ENCODE assay signal across 8 mouse cellular contexts in genomic region chr15:84231113-84231712, GRCm38 (mm10). TPM values are rescaled to one million over a fixed set of nuclear protein-coding genes. Genes with fewer than 3 reads are reported as not detected.
DNase-seq lines count a peak whose midpoint lies in the region; ATAC-seq and TF ChIP-seq lines count a peak whose summit lies in the region.

No protein-coding gene starts in this region.

- H3K4me3 ChIP-seq in forebrain, postnatal 0 days (ENCODE audit: low read depth, low read length): peak overlapping the region; percentile 38
- peak overlapping the region; percentile 39 for H3K4me3 ChIP-seq in hindbrain, embryonic 16.5 days (ENCODE audit: low read length)
- H3K4me3 ChIP-seq in limb, embryonic 13.5 days: peak overlapping the region; percentile 58
- H3K4me3 ChIP-seq in midbrain, embryonic 12.5 days: peak overlapping the region; percentile 49
- peak overlapping the region; percentile 51 for H3K4me3 ChIP-seq in stomach, postnatal 0 days (ENCODE audit: low read depth, low read length)

- peaks cover 22% of the 10 kb centered on the region for H3K4me1 ChIP-seq in forebrain, postnatal 0 days (ENCODE audit: insufficient read depth)
- H3K4me1 ChIP-seq in hindbrain, embryonic 16.5 days (ENCODE audit: control insufficient read depth, insufficient read depth, low read depth, low read length): peaks cover 35% of the 10 kb centered on the region
- peaks cover 19% of the 10 kb centered on the region for H3K4me1 ChIP-seq in limb, embryonic 13.5 days
- peaks cover 43% of the 10 kb centered on the region for H3K4me1 ChIP-seq in midbrain, embryonic 12.5 days
- no peaks in the 10 kb centered on the region for H3K4me1 ChIP-seq in stomach, postnatal 0 days (replicated peaks; ENCODE audit: control insufficient read depth, insufficient read depth)

- TF ChIP-seq CTCF in forebrain, postnatal 0 days (IDR thresholded peaks at IDR 0.05; ENCODE audit: low read depth): no peak
- no peak for TF ChIP-seq CTCF in stomach, postnatal 0 days (IDR thresholded peaks at IDR 0.05; ENCODE audit: low read depth)

- DNase-seq in MEL-GATA-1-ER (ENCODE audit: extremely low read depth, low read depth): peak; percentile 89
- peak; percentile 41 for DNase-seq in cerebellum, adult 11 months
- peak; percentile 70 for DNase-seq in forebrain, postnatal 0 days
- peak; percentile 48 for DNase-seq in stomach, postnatal 0 days (ENCODE audit: low spot score)
- DNase-seq in thymus, postnatal 0 days (ENCODE audit: low spot score): no peak

- H3K27me3 ChIP-seq in forebrain, postnatal 0 days (ENCODE audit: insufficient read depth, low read length): no peaks in the 10 kb centered on the region
- no peaks in the 10 kb centered on the region for H3K27me3 ChIP-seq in hindbrain, embryonic 16.5 days (replicated peaks; ENCODE audit: control insufficient read depth, insufficient read depth, low read length)
- peaks cover 11% of the 10 kb centered on the region; the same call in 1 of the 2 replicates for H3K27me3 ChIP-seq in limb, embryonic 13.5 days
- peaks cover 30% of the 10 kb centered on the region for H3K27me3 ChIP-seq in midbrain, embryonic 12.5 days
- no peaks in the 10 kb centered on the region for H3K27me3 ChIP-seq in stomach, postnatal 0 days (ENCODE audit: control insufficient read depth, insufficient read depth, low read length)

- H3K27ac ChIP-seq in forebrain, postnatal 0 days (ENCODE audit: low read depth, low read length): peak overlapping the region; percentile 64; the same call in 1 of the 2 replicates
- H3K27ac ChIP-seq in hindbrain, embryonic 16.5 days (ENCODE audit: low read depth, low read length): peak overlapping the region; percentile 63
- H3K27ac ChIP-seq in limb, embryonic 13.5 days: 0 out of 2 replicates have a peak overlapping the region, but pooled peaks have one; percentile 6
- H3K27ac ChIP-seq in midbrain, embryonic 12.5 days (replicated peaks): peak overlapping the region; percentile 83
- peak overlapping the region; percentile 45; the same call in 1 of the 2 replicates for H3K27ac ChIP-seq in stomach, postnatal 0 days (replicated peaks)

- peak overlapping the region; percentile 88 for H3K4me2 ChIP-seq in forebrain, postnatal 0 days (ENCODE audit: low read depth)
- H3K4me2 ChIP-seq in hindbrain, embryonic 16.5 days (ENCODE audit: low read length): peak overlapping the region; percentile 89
- H3K4me2 ChIP-seq in limb, embryonic 13.5 days (replicated peaks): peak overlapping the region; percentile 97
- H3K4me2 ChIP-seq in midbrain, embryonic 12.5 days (replicated peaks): peak overlapping the region; percentile 93
- H3K4me2 ChIP-seq in stomach, postnatal 0 days (replicated peaks; ENCODE audit: low read depth): peak overlapping the region; percentile 83

- ATAC-seq in forebrain, postnatal 0 days: peak; percentile 55
- ATAC-seq in hindbrain, embryonic 16.5 days: peak; percentile 24
- no peak; the same call in 1 of the 2 replicates for ATAC-seq in limb, embryonic 13.5 days (ENCODE audit: low FRiP score, low read depth)
- no peak; the same call in 1 of the 2 replicates for ATAC-seq in midbrain, embryonic 12.5 days (ENCODE audit: low FRiP score, low read depth)
- ATAC-seq in stomach, postnatal 0 days (ENCODE audit: low FRiP score, low TSS enrichment): no peak

- 2% methylated on average over 16 of the region's 16 CpGs for WGBS in forebrain, postnatal 0 days
- WGBS in hindbrain, embryonic 16.5 days: 4% methylated on average over 16 of the region's 16 CpGs
- WGBS in limb, embryonic 13.5 days: 4% methylated on average over 16 of the region's 16 CpGs
- under 1% methylated on average over 13 of the region's 16 CpGs for WGBS in midbrain, embryonic 12.5 days
- 13% methylated on average over 16 of the region's 16 CpGs for WGBS in stomach, postnatal 0 days

- H3K36me3 ChIP-seq in forebrain, postnatal 0 days (ENCODE audit: insufficient read depth): no peaks in the 10 kb centered on the region
- H3K36me3 ChIP-seq in hindbrain, embryonic 16.5 days (ENCODE audit: control insufficient read depth, insufficient read depth, low read length): no peaks in the 10 kb centered on the region
- H3K36me3 ChIP-seq in limb, embryonic 13.5 days: no peaks in the 10 kb centered on the region
- no peaks in the 10 kb centered on the region for H3K36me3 ChIP-seq in midbrain, embryonic 12.5 days
- no peaks in the 10 kb centered on the region for H3K36me3 ChIP-seq in stomach, postnatal 0 days (ENCODE audit: control insufficient read depth, insufficient read depth, low read length)

- no peak for TF ChIP-seq EP300 in stomach, postnatal 0 days (optimal IDR thresholded peaks at IDR 0.05)

- H3K9me3 ChIP-seq in forebrain, postnatal 0 days (ENCODE audit: low read length): no peaks in the 10 kb centered on the region
- no peaks in the 10 kb centered on the region for H3K9me3 ChIP-seq in hindbrain, embryonic 16.5 days (ENCODE audit: control insufficient read depth, low read length)
- H3K9me3 ChIP-seq in limb, embryonic 13.5 days: no peaks in the 10 kb centered on the region
- no peaks in the 10 kb centered on the region for H3K9me3 ChIP-seq in midbrain, embryonic 12.5 days
- no peaks in the 10 kb centered on the region for H3K9me3 ChIP-seq in stomach, postnatal 0 days (ENCODE audit: control insufficient read depth, low read length)

- H3K9ac ChIP-seq in forebrain, postnatal 0 days: peak overlapping the region; percentile 58
- peak overlapping the region; percentile 62 for H3K9ac ChIP-seq in hindbrain, embryonic 16.5 days (ENCODE audit: low read depth, low read length)
- H3K9ac ChIP-seq in limb, embryonic 13.5 days: peak overlapping the region; percentile 68
- peak overlapping the region; percentile 73 for H3K9ac ChIP-seq in midbrain, embryonic 12.5 days (replicated peaks)
- peak overlapping the region; percentile 59; the same call in 1 of the 2 replicates for H3K9ac ChIP-seq in stomach, postnatal 0 days (ENCODE audit: low read length)

RNA-seq across cellular contexts. Expression of gene Parvb, which starts 0.6 kb away (rescaled TPM):
- total RNA-seq in forebrain, postnatal 0 days (2014; rRNA removed): 3.8 and 9.4 TPM in 2 replicates
- 2.7 and 4.3 TPM in 2 replicates for polyA plus RNA-seq in forebrain, postnatal 0 days (2015; fragmentation: Nextera tagmentation; extraction: Ambion mirVana)
- 4.3 and 4.8 TPM in 2 replicates for polyA plus RNA-seq in hindbrain, embryonic 16.5 days (2015; fragmentation: Nextera tagmentation; extraction: Ambion mirVana)
- polyA plus RNA-seq in limb, embryonic 13.5 days (2015; fragmentation: Nextera tagmentation; extraction: Ambion mirVana): 3.5 and 3.7 TPM in 2 replicates
- polyA plus RNA-seq in midbrain, embryonic 12.5 days (2016; fragmentation: Nextera tagmentation; extraction: Ambion mirVana): 5.9 and 6.5 TPM in 2 replicates
- polyA plus RNA-seq in stomach, postnatal 0 days (2015; fragmentation: Nextera tagmentation; extraction: Ambion mirVana): 1.1 and 1.4 TPM in 2 replicates
- polyA plus RNA-seq in thymus, postnatal 0 days (2015; fragmentation: Nextera tagmentation; extraction: Ambion mirVana): 2.8 and 3.1 TPM in 2 replicates

RNA-seq across cellular contexts. Expression of gene Samm50, which starts 39.2 kb away (rescaled TPM):
- total RNA-seq in forebrain, postnatal 0 days (2014; rRNA removed): 36.6 and 37.2 TPM in 2 replicates
- polyA plus RNA-seq in forebrain, postnatal 0 days (2015; fragmentation: Nextera tagmentation; extraction: Ambion mirVana): 88.3 and 93.8 TPM in 2 replicates
- 94.4 and 95.3 TPM in 2 replicates for polyA plus RNA-seq in hindbrain, embryonic 16.5 days (2015; fragmentation: Nextera tagmentation; extraction: Ambion mirVana)
- 101 and 104 TPM in 2 replicates for polyA plus RNA-seq in limb, embryonic 13.5 days (2015; fragmentation: Nextera tagmentation; extraction: Ambion mirVana)
- 86.8 and 99.4 TPM in 2 replicates for polyA plus RNA-seq in midbrain, embryonic 12.5 days (2016; fragmentation: Nextera tagmentation; extraction: Ambion mirVana)
- 92.3 and 97.4 TPM in 2 replicates for polyA plus RNA-seq in stomach, postnatal 0 days (2015; fragmentation: Nextera tagmentation; extraction: Ambion mirVana)
- polyA plus RNA-seq in thymus, postnatal 0 days (2015; fragmentation: Nextera tagmentation; extraction: Ambion mirVana): 127 and 128 TPM in 2 replicates

Comparison
In these comparisons a context has a peak if more than half of its experiments do, and no peak if none do; other contexts are left out.
1. ATAC-seq: peak in forebrain, postnatal 0 days (single experiment) and hindbrain, embryonic 16.5 days (single experiment); none in limb, embryonic 13.5 days (single experiment), midbrain, embryonic 12.5 days (single experiment) and stomach, postnatal 0 days (single experiment).
2. H3K27ac ChIP-seq: peak in every context shown above with its lines; median percentile 83 in midbrain, embryonic 12.5 days; 64 in forebrain, postnatal 0 days; 63 in hindbrain, embryonic 16.5 days; 45 in stomach, postnatal 0 days; 6 in limb, embryonic 13.5 days.
3. Peak in every context shown above with its lines, with median percentiles within 50 percentile points of each other: H3K4me2 ChIP-seq, H3K4me3 ChIP-seq and H3K9ac ChIP-seq.